Mouse (Mus musculus) gastrocnemius, adult 8-10 months (tissue): ENCODE data around the gene Lrp5. TPM values are rescaled to one million over a fixed set of nuclear protein-coding genes. Genes with fewer than 3 reads are reported as not detected.

Experiments used
- DNase-seq, 2 experiments: peaks; one replicate each; pipeline ENCODE4 v3.0.0; 2022; ENCODE audit warnings: low spot score in 2 of 2
- total RNA-seq, 4 experiments: library from RNA; stranded (reverse); gene quantifications; 2 replicates each; pipeline ENCODE4 v1.2.4; 2022

Gene Lrp5
- total RNA-seq = 10 to 100 TPM; 18.5 to 23.0 (median 19.6) TPM

GRCm38 (mm10) chr19:3686215-3686894 lies at the start of gene Lrp5:
Gene Lrp5 (minus strand): TSS chr19:3686564.
- peak in 1 of 2 experiments; percentile 44 for DNase-seq

- DNase-seq = no peak
Measured at GRCm38 (mm10) chr19:3736001-3736400, 49.6 kb upstream of the Lrp5 start.

GRCm38 (mm10) chr19:3730781-3731646 lies 44.6 kb upstream of the Lrp5 start:
- DNase-seq = no peak

GRCm38 (mm10) chr19:3728901-3729300 lies 42.5 kb upstream of the Lrp5 start:
- DNase-seq = no peak

- peak; percentile 61 to 62 for DNase-seq
Measured at GRCm38 (mm10) chr19:3724779-3725178, 38.4 kb upstream of the Lrp5 start.

- no peak for DNase-seq
Measured at GRCm38 (mm10) chr19:3723904-3724303, 37.5 kb upstream of the Lrp5 start.

- DNase-seq = no peak
Measured at GRCm38 (mm10) chr19:3723170-3723569, 36.8 kb upstream of the Lrp5 start.

- DNase-seq = peak; percentile 39 to 66
Measured at GRCm38 (mm10) chr19:3719362-3719891, 33.1 kb upstream of the Lrp5 start.

- peak; percentile 38 to 45 for DNase-seq
Measured at GRCm38 (mm10) chr19:3718481-3719361, 32.4 kb upstream of the Lrp5 start.

- no peak for DNase-seq
Measured at GRCm38 (mm10) chr19:3714381-3714780, 28.0 kb upstream of the Lrp5 start.

- DNase-seq = no peak
Measured at GRCm38 (mm10) chr19:3710436-3710835, 24.1 kb upstream of the Lrp5 start.

- DNase-seq = no peak
Measured at GRCm38 (mm10) chr19:3709013-3709787, 22.8 kb upstream of the Lrp5 start.

GRCm38 (mm10) chr19:3708078-3709012 lies 22.0 kb upstream of the Lrp5 start, which contains the start of gene 1810055G02Rik:
Gene 1810055G02Rik (plus strand): TSS chr19:3708293.
- peak; percentile 98 for DNase-seq

GRCm38 (mm10) chr19:3707553-3707952 lies 21.2 kb upstream of the Lrp5 start:
- DNase-seq = no peak

GRCm38 (mm10) chr19:3706258-3706657 lies 19.9 kb upstream of the Lrp5 start:
- DNase-seq = no peak

- DNase-seq = no peak
Measured at GRCm38 (mm10) chr19:3702460-3702859, 16.1 kb upstream of the Lrp5 start.

- DNase-seq = peak; percentile 78 to 81
Measured at GRCm38 (mm10) chr19:3699508-3700438, 13.4 kb upstream of the Lrp5 start.

GRCm38 (mm10) chr19:3698035-3698434 lies 11.7 kb upstream of the Lrp5 start:
- no peak for DNase-seq
